Mouse (Mus musculus) heart, adult 2 months (tissue): ENCODE measurements around the gene Nif3l1. TPM values are rescaled to one million over a fixed set of nuclear protein-coding genes. Genes with fewer than 3 reads are reported as not detected.

Experiments
- DNase-seq, 2 experiments: peaks; one replicate each; pipeline ENCODE4 v3.0.0; 2021
- H3K27ac ChIP-seq: fragments of 200-600 bp; 2 replicates; pipeline ENCODE4 v1.8.1; 2022
- H3K27me3 ChIP-seq: fragments of 200-500 bp; 2 replicates; pipeline ENCODE4 v1.6.1; 2012; ENCODE audit warnings: mild to moderate bottlenecking, low read length, inconsistent platforms, mixed read lengths; ENCODE audit not compliant: control insufficient read depth, insufficient read depth
- H3K36me3 ChIP-seq: fragments of 200-500 bp; 2 replicates; pipeline ENCODE4 v1.6.1; 2012; ENCODE audit warnings: low read length, inconsistent platforms; ENCODE audit not compliant: control insufficient read depth, insufficient read depth
- H3K4me1 ChIP-seq: fragments of 200-500 bp; 2 replicates; pipeline ENCODE4 v1.6.1; 2011; ENCODE audit warnings: low read length; ENCODE audit not compliant: control insufficient read depth, insufficient read depth
- H3K4me3 ChIP-seq: fragments of 200-600 bp; 2 replicates; pipeline ENCODE4 v1.8.1; 2022
- H3K79me2 ChIP-seq: fragments of 200-500 bp; replicated peaks from 2 replicates; pipeline ENCODE4 v1.6.1; 2012; ENCODE audit warnings: mild to moderate bottlenecking, inconsistent platforms, low read length, moderate library complexity, mixed read lengths; ENCODE audit not compliant: control insufficient read depth, insufficient read depth
- H3K9ac ChIP-seq: fragments of 200-500 bp; 2 replicates; pipeline ENCODE4 v1.6.1; 2012; ENCODE audit warnings: low read depth, mild to moderate bottlenecking, control low read depth, inconsistent platforms, low read length, mixed read lengths
- CTCF ChIP-seq: fragments of 200-600 bp; IDR thresholded peaks from 2 replicates; pipeline ENCODE4 v1.8.1; 2022; ENCODE audit warnings: antibody characterized with exemption, mild to moderate bottlenecking, moderate library complexity
- EP300 ChIP-seq: fragments of 200-500 bp; IDR thresholded peaks from 2 replicates; pipeline ENCODE4 v1.6.1; 2011; ENCODE audit warnings: low read depth, low read length, control low read depth; ENCODE audit not compliant: insufficient read depth
- POLR2A ChIP-seq: fragments of 200-500 bp; IDR thresholded peaks from 2 replicates; pipeline ENCODE4 v1.6.1; 2011; ENCODE audit warnings: mild to moderate bottlenecking, low read depth, low read length, control low read depth; ENCODE audit not compliant: insufficient read depth
- WGBS: fragments of 180-500 bp; shearing (Covaris S2); methylation state at CpG from one replicate; pipeline ENCODE4 v1.1.7; 2018; 5-methylcytosine and 5-hydroxymethylcytosine counted together
- intact Hi-C: fragments of 180-260 bp; cut with DNase I; formaldehyde crosslinking; loops from one replicate; pipeline ENCODE4 v1.15.1; 2025
- polyA plus RNA-seq: library from polyadenylated mRNA; depleted of rRNA; stranded (reverse); fragments of >200 nt; gene quantifications from 2 replicates; pipeline ENCODE4 v1.2.3, GENCODE M21; 2012
- total RNA-seq, 2 experiments: library from RNA; stranded (reverse); gene quantifications; 2 replicates each; pipeline ENCODE4 v1.2.3; 2021

The Nif3l1 gene
- total and polyA plus RNA-seq, 3 experiments, result 9.1 to 14.5 (median 9.4) TPM

GRCm38 (mm10) chr1:58482647-58483046 lies 37.7 kb downstream of the Nif3l1 start:
- Histone ChIP-seq H3K36me3 (no peaks in the 10 kb centered on the region; the same call in 1 of the 2 replicates), H3K4me3 (no peak overlapping the region), H3K4me1 (no peaks in the 10 kb centered on the region), H3K9ac (no peak overlapping the region), H3K79me2 (no peaks in the 10 kb centered on the region), H3K27ac (no peak overlapping the region), H3K27me3 (no peaks in the 10 kb centered on the region)
- WGBS, result 95% methylated on average over 4 of the region's 4 CpGs
- DNase-seq, result no peak
- intact Hi-C loops, result no loop called here
- TF ChIP-seq POLR2A (no peak), CTCF (no peak), EP300 (no peak)

- TF ChIP-seq CTCF (no peak), POLR2A (no peak), EP300 (no peak)
- H3K27ac ChIP-seq, result no peak overlapping the region
- no peaks in the 10 kb centered on the region for H3K27me3 ChIP-seq
- 95% methylated on average over 6 of the region's 6 CpGs for WGBS
- DNase-seq, result no peak
- no peak overlapping the region for H3K4me3 ChIP-seq
- H3K4me1 ChIP-seq, result no peaks in the 10 kb centered on the region
- no peaks in the 10 kb centered on the region for H3K36me3 ChIP-seq
- H3K79me2 ChIP-seq, result no peaks in the 10 kb centered on the region
- intact Hi-C loops, result no loop called here
- H3K9ac ChIP-seq, result no peak overlapping the region
Measured at GRCm38 (mm10) chr1:58495603-58496002, 50.7 kb downstream of the Nif3l1 start.

- no peak overlapping the region for H3K4me3 ChIP-seq
- H3K36me3 ChIP-seq, result no peaks in the 10 kb centered on the region
- no peak for DNase-seq
- intact Hi-C loops, result no loop called here
- no peaks in the 10 kb centered on the region for H3K4me1 ChIP-seq
- H3K9ac ChIP-seq, result no peak overlapping the region
- H3K27ac ChIP-seq, result no peak overlapping the region
- H3K27me3 ChIP-seq, result no peaks in the 10 kb centered on the region
- 91% methylated on average over 4 of the region's 4 CpGs for WGBS
- TF ChIP-seq CTCF (no peak), EP300 (no peak), POLR2A (no peak)
- 0 out of 2 replicates have a peak, but pooled peaks cover 2% of the 10 kb centered on the region for H3K79me2 ChIP-seq
Measured at GRCm38 (mm10) chr1:58497678-58498077, 52.7 kb downstream of the Nif3l1 start.

GRCm38 (mm10) chr1:58498758-58499157 lies 53.8 kb downstream of the Nif3l1 start:
- no peak overlapping the region for H3K27ac ChIP-seq
- TF ChIP-seq CTCF (peak; percentile 39), EP300 (no peak)
- H3K4me3 ChIP-seq, result no peak overlapping the region
- 0 out of 2 replicates have a peak, but pooled peaks cover 2% of the 10 kb centered on the region for H3K79me2 ChIP-seq
- H3K27me3 ChIP-seq, result no peaks in the 10 kb centered on the region
- H3K9ac ChIP-seq, result no peak overlapping the region
- H3K36me3 ChIP-seq, result no peaks in the 10 kb centered on the region
- 98% methylated on average over 1 of the region's 1 CpGs for WGBS
- 0 out of 2 replicates have a peak, but pooled peaks cover under 1% of the 10 kb centered on the region for H3K4me1 ChIP-seq
- intact Hi-C loops, result no loop called here
- DNase-seq, result no peak

GRCm38 (mm10) chr1:58503134-58503533 lies 58.2 kb downstream of the Nif3l1 start:
- H3K79me2 ChIP-seq, result 0 out of 2 replicates have a peak, but pooled peaks cover 2% of the 10 kb centered on the region

GRCm38 (mm10) chr1:58503793-58504370 lies 58.9 kb downstream of the Nif3l1 start:
- Histone ChIP-seq H3K4me1 (0 out of 2 replicates have a peak, but pooled peaks cover 1% of the 10 kb centered on the region), H3K79me2 (0 out of 2 replicates have a peak, but pooled peaks cover 2% of the 10 kb centered on the region), H3K4me3 (peak overlapping the region; percentile 95), H3K27ac (peak overlapping the region; percentile 65; the same call in 1 of the 2 replicates), H3K27me3 (no peaks in the 10 kb centered on the region), H3K9ac (peak overlapping the region; percentile 89), H3K36me3 (no peaks in the 10 kb centered on the region)
- no peak for DNase-seq
- intact Hi-C loops, result loop anchor here (2.0 kb wide), 1 partner anchor 83 kb away; the partner anchor contains the start of genes Fam126b and Ndufb3
- no peak for TF ChIP-seq POLR2A
- no peak for TF ChIP-seq CTCF
- TF ChIP-seq EP300, result no peak
- 23% methylated on average over 9 of the region's 9 CpGs for WGBS

More at GRCm38 (mm10) chr1:58503134-58503533, 58.2 kb downstream of the Nif3l1 start:
- DNase-seq, result no peak
- H3K27ac ChIP-seq, result no peak overlapping the region
- no peaks in the 10 kb centered on the region for H3K27me3 ChIP-seq
- no peak for TF ChIP-seq CTCF
- TF ChIP-seq POLR2A, result no peak
- no peak for TF ChIP-seq EP300
- no peak overlapping the region for H3K4me3 ChIP-seq
- H3K36me3 ChIP-seq, result no peaks in the 10 kb centered on the region
- intact Hi-C loops, result no loop called here
- H3K4me1 ChIP-seq, result 0 out of 2 replicates have a peak, but pooled peaks cover 1% of the 10 kb centered on the region
- no peak overlapping the region for H3K9ac ChIP-seq
